Mouse (Mus musculus) heart, embryonic 16.5 days (tissue): ENCODE results near the gene Slc22a4. TPM values are rescaled to one million over a fixed set of nuclear protein-coding genes. Genes with fewer than 3 reads are reported as not detected.
"Not testable (repeated sequence)": the region's sequence is repeated elsewhere in the genome, so short reads cannot be mapped to it uniquely, and the experiment has no call there.

Experiments used
- ATAC-seq: fragments of 200-750 bp; cut with Nextera tagmentation; replicated peaks from 2 replicates; pipeline ENCODE4 v1.8.0; 2017; ENCODE audit warnings: moderate number of reproducible peaks; ENCODE audit not compliant: insufficient read depth, low FRiP score; ENCODE audit errors: extremely low read depth
- H3K27ac ChIP-seq: fragments of 300-500 bp; sonication (generic); 2 replicates; pipeline ENCODE4 v1.5.1; 2014; ENCODE audit warnings: mild to moderate bottlenecking, low read length, control low read depth, moderate library complexity
- H3K27me3 ChIP-seq: fragments of 300-500 bp; sonication (generic); 2 replicates; pipeline ENCODE4 v1.6.1; 2014; ENCODE audit warnings: low read length, mixed read lengths; ENCODE audit not compliant: control insufficient read depth, insufficient read depth
- H3K36me3 ChIP-seq: fragments of 300-500 bp; sonication (generic); 2 replicates; pipeline ENCODE4 v1.6.1; 2014; ENCODE audit not compliant: control insufficient read depth, insufficient read depth
- H3K4me1 ChIP-seq: fragments of 300-500 bp; sonication (generic); 2 replicates; pipeline ENCODE4 v1.6.1; 2014; ENCODE audit warnings: low read length, mixed read lengths; ENCODE audit not compliant: control insufficient read depth, insufficient read depth
- H3K4me2 ChIP-seq: fragments of 300-500 bp; sonication (generic); 2 replicates; pipeline ENCODE4 v1.6.1; 2014; ENCODE audit warnings: low read depth, mild to moderate bottlenecking, control low read depth, low read length
- H3K4me3 ChIP-seq: fragments of 300-500 bp; sonication (generic); 2 replicates; pipeline ENCODE4 v1.5.1; 2014; ENCODE audit warnings: mild to moderate bottlenecking, control low read depth, low read length
- H3K9ac ChIP-seq: fragments of 300-500 bp; sonication (generic); 2 replicates; pipeline ENCODE4 v1.6.1; 2014; ENCODE audit warnings: low read length, control low read depth
- H3K9me3 ChIP-seq: fragments of 300-500 bp; sonication (generic); replicated peaks from 2 replicates; pipeline ENCODE4 v1.6.1; 2016; ENCODE audit warnings: low read length; ENCODE audit not compliant: control insufficient read depth
- WGBS: fragments of 180-500 bp; shearing (Covaris S2); extraction: QIAGEN DNeasy Blood & Tissue Kit; methylation state at CpG from one replicate; pipeline ENCODE4 v1.1.7; 2014; 5-methylcytosine and 5-hydroxymethylcytosine counted together
- polyA plus RNA-seq: library from polyadenylated mRNA; unstranded; fragments of >200 nt; fragmentation: Nextera tagmentation; extraction: Ambion mirVana; gene quantifications from 2 replicates; pipeline ENCODE4 v1.2.1, GENCODE M21; 2015

Slc22a4 gene
- polyA plus RNA-seq, 1 experiment from 2014 or later, result 1.2 TPM

DNA sequence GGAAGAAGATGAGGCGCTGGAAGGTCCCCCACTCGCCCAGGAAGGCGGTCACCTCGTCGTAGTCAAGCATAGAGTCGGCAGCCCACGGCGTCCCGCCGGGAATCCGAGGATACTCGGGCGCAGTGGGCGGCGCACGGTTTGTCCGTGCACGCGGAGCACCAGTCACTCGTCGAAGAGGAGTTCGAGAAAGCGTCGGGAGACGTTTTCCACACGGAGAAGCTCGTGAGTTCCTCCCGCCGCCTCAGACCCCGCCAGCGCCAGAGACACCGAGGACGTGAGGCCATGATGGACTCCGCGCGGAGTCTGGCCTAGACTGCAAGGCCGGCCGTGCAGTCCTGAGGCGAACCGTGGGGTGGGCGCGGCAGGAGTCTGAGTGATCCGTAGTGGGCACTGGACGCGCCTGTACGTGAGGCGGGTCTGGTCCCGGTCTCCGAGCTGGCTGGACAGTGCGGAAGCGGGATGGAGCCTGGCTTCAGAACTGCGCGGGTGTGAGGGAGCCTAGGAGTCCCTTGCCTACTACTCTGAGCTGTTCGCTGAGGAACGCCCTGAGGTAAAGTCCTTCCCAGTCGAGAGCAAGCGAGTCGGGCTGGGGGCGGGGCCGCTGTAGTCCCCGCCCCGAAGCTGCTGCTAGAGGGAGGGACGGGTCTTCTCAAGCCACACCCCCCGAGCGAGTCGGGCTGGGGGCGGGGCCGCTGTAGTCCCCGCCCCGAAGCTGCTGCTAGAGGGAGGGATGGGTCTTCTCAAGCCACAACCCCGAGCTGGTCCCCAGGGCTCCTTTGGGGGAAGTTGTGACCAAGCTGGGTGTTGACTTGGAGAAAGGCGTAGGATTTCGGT lies 47.9 kb downstream of the Slc22a4 start, which contains the start of gene Slc22a21:
Slc22a21 (minus strand) TSS at position 545 of the 834 bp plus-strand sequence.
- WGBS, result 2% methylated on average over 73 of the region's 73 CpGs
- Histone ChIP-seq H3K4me1 (no peaks in the 10 kb centered on the region; the same call in 1 of the 2 replicates), H3K27ac (no peak within 1 kb of the TSS)

GRCm38 (mm10) chr11:53979456-53979787 lies 48.5 kb downstream of the Slc22a4 start:
- not testable (repeated sequence) for H3K27ac ChIP-seq, ATAC-seq, H3K27me3 ChIP-seq, H3K36me3 ChIP-seq, H3K9me3 ChIP-seq, H3K4me1 ChIP-seq
- peak overlapping the region; percentile 63 for H3K4me3 ChIP-seq
- whole genome bisulfite sequencing, result under 1% methylated on average over 23 of the region's 23 CpGs
- peak overlapping the region; percentile 92 for H3K4me2 ChIP-seq
- H3K9ac ChIP-seq, result peak overlapping the region; percentile 70

More for the DNA sequence above, 47.9 kb downstream of the Slc22a4 start, which contains the start of gene Slc22a21:
- H3K4me3 ChIP-seq, result peak within 1 kb of the TSS; percentile 63
- peak within 1 kb of the TSS; percentile 70 for H3K9ac ChIP-seq
- peak; percentile 91 for ATAC-seq
- peak within 1 kb of the TSS; percentile 92 for H3K4me2 ChIP-seq
- no peaks in the 10 kb centered on the region for H3K27me3 ChIP-seq
- no peaks in the 10 kb centered on the region for H3K9me3 ChIP-seq
- H3K36me3 ChIP-seq, result no peaks in the 10 kb centered on the region

- no peak for ATAC-seq
- Histone ChIP-seq H3K27ac (no peak overlapping the region), H3K4me1 (no peaks in the 10 kb centered on the region; the same call in 1 of the 2 replicates), H3K4me3 (no peak overlapping the region), H3K36me3 (no peaks in the 10 kb centered on the region), H3K9me3 (no peaks in the 10 kb centered on the region), H3K27me3 (no peaks in the 10 kb centered on the region), H3K9ac (no peak overlapping the region), H3K4me2 (no peak overlapping the region)
- 65% methylated on average over 3 of the region's 3 CpGs for WGBS
These were observed 50.2 kb downstream of the Slc22a4 start for GRCm38 (mm10) chr11:53977672-53978071.

- Histone ChIP-seq H3K9ac (no peak overlapping the region), H3K4me1 (no peaks in the 10 kb centered on the region; the same call in 1 of the 2 replicates), H3K9me3 (no peaks in the 10 kb centered on the region), H3K4me3 (no peak overlapping the region), H3K4me2 (no peak overlapping the region), H3K27ac (no peak overlapping the region), H3K36me3 (no peaks in the 10 kb centered on the region), H3K27me3 (no peaks in the 10 kb centered on the region)
- ATAC-seq, result no peak
These were observed 52.3 kb downstream of the Slc22a4 start for GRCm38 (mm10) chr11:53975559-53975958.

DNA sequence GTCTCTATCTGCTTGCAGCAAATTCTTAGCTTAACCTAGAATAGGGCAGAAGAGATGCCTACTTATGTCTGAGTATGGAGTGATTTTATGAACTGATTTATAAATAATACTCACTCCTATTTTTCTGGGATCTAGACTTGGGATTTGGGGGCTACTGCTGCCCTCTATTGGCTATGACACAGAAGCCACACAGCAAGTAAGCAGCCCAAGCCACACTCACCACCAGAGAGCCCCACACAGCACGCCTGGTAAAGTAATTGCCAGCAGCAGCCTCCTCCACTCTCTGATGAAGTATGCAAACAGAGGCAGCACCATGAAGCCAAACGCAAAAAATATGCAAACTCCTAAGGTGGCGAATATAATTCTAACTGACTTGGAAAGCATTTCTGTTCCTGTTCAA lies 68.9 kb downstream of the Slc22a4 start:
- Histone ChIP-seq H3K27me3 (no peaks in the 10 kb centered on the region), H3K27ac (no peak overlapping the region), H3K4me2 (no peak overlapping the region), H3K4me3 (no peak overlapping the region), H3K9me3 (no peaks in the 10 kb centered on the region), H3K9ac (no peak overlapping the region), H3K4me1 (peaks cover 2% of the 10 kb centered on the region; the same call in 1 of the 2 replicates), H3K36me3 (no peaks in the 10 kb centered on the region)
- ATAC-seq, result no peak
- 59% methylated on average over 3 of the region's 3 CpGs for WGBS

DNA sequence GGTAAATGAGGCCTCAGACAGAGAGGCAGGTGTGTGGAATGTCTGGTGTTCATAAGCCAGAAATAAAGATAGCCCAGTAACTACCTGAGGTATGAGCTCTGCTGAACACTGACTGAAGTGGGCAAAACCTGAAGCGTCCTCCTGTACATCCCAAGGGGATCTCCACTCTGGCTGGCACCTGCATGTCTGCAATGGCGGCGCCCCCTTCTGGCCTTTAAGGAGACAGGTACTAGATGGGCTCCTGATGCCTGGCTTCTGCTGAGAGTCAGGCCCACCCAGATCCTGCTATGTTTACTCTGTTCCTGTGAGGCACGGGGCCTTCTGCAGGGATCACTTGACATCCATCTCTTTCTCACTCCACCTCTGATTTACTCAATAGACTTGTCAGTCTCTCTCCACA lies 69.7 kb downstream of the Slc22a4 start:
- WGBS, result 21% methylated on average over 4 of the region's 4 CpGs
- H3K27ac ChIP-seq, H3K4me3 ChIP-seq, H3K9me3 ChIP-seq, H3K9ac ChIP-seq, H3K27me3 ChIP-seq, H3K4me2 ChIP-seq, ATAC-seq, H3K4me1 ChIP-seq, H3K36me3 ChIP-seq: not testable (repeated sequence)

GRCm38 (mm10) chr11:53956636-53957035 lies 71.3 kb downstream of the Slc22a4 start:
- H3K4me1 ChIP-seq, result peaks cover 2% of the 10 kb centered on the region; the same call in 1 of the 2 replicates
- no peak for ATAC-seq
- H3K9me3 ChIP-seq, result no peaks in the 10 kb centered on the region
- 61% methylated on average over 1 of the region's 1 CpGs for WGBS
- no peaks in the 10 kb centered on the region for H3K27me3 ChIP-seq
- H3K9ac ChIP-seq, result no peak overlapping the region
- H3K4me3 ChIP-seq, result no peak overlapping the region
- H3K27ac ChIP-seq, result no peak overlapping the region
- H3K36me3 ChIP-seq, result no peaks in the 10 kb centered on the region
- H3K4me2 ChIP-seq, result no peak overlapping the region

GRCm38 (mm10) chr11:53954653-53955052 lies 73.2 kb downstream of the Slc22a4 start:
- no peaks in the 10 kb centered on the region for H3K36me3 ChIP-seq
- peaks cover 2% of the 10 kb centered on the region; the same call in 1 of the 2 replicates for H3K4me1 ChIP-seq
- H3K9ac ChIP-seq, result no peak overlapping the region
- no peak overlapping the region for H3K4me3 ChIP-seq
- no peak overlapping the region for H3K4me2 ChIP-seq
- no peaks in the 10 kb centered on the region for H3K9me3 ChIP-seq
- H3K27me3 ChIP-seq, result no peaks in the 10 kb centered on the region
- WGBS, result 42% methylated on average over 3 of the region's 3 CpGs
- no peak overlapping the region for H3K27ac ChIP-seq
- ATAC-seq, result peak; percentile 73

DNA sequence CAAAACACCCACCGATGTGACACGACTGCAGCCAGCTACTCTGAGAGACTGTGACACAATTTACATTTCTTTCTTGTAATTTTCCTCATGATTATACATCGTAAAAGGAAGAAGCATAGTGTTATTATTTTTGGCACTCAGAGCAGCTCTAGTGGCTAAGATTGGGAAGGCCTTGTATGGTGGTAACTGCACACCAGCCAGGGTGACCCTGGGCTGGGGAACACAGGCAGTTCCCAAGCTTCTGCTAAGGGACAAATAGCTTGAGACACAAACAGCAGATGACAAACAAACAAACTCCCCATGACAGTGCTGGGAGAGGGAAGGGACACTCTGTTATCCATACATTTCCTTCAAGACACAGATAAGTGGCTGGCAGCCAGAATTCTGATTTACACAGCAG lies 77.8 kb downstream of the Slc22a4 start:
- H3K4me1 ChIP-seq, H3K27ac ChIP-seq, H3K9me3 ChIP-seq, H3K27me3 ChIP-seq, H3K36me3 ChIP-seq, H3K9ac ChIP-seq, H3K4me3 ChIP-seq, H3K4me2 ChIP-seq: not testable (repeated sequence)
- no CpG with 5 or more reads among the region's 3 CpGs for WGBS
- peak; percentile 49; the same call in 1 of the 2 replicates for ATAC-seq
